In the genomic region with DNA sequence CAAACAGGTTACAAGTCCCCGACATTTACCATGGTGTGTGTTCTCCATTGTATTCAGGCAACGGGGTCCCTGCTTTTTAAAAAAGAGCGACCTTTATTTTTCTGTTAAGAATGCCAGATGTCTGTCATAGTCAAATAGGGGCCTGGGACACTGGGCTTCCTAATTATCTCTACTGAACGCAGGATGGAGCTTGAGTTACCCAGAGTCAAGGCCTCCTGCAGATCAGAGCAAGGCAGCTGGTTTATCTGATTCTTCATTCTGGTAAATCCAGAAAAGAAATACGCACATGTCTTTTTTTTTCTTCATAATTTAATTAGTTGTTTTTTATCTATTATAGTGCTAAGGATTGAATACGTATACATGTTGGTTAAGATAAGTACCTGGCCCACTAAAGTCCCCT, we compare ENCODE assay signal across 12 mouse cellular contexts. TPM values are rescaled to one million over a fixed set of nuclear protein-coding genes. Genes with fewer than 3 reads are reported as not detected.
DNase-seq lines count a peak whose midpoint lies in the region; ATAC-seq lines count a peak whose summit lies in the region.
"Had no signal": no experiment of that assay in that cellular context is flagged by ENCODE, and none has a peak within 500 bp of the region (broad histone marks: within the 10 kb centered on the region; RNA-seq: fewer than 3 reads in every experiment).

No protein-coding gene starts in this region.

- peak overlapping the region; percentile 8; the same call in 1 of the 2 replicates for H3K9ac ChIP-seq in heart, embryonic 16.5 days (ENCODE audit: low read length)
- H3K9ac ChIP-seq in forebrain, embryonic 16.5 days (replicated peaks; ENCODE audit: low read depth, low read length) = no peak overlapping the region
- no peak overlapping the region for H3K9ac ChIP-seq in liver, embryonic 16.5 days (ENCODE audit: low read depth, low read length)
- no peak overlapping the region for H3K9ac ChIP-seq in neural tube, embryonic 15.5 days (replicated peaks)
- H3K9ac ChIP-seq: kidney, embryonic 15.5 days; stomach, embryonic 15.5 days had no signal

- no peak for DNase-seq in heart, adult 9 months (ENCODE audit: low spot score in 2 of 2)
- DNase-seq in thymus, postnatal 0 days (ENCODE audit: low spot score) = no peak
- no peak for DNase-seq in cerebellum, adult 11-12 months
- DNase-seq in embryo, embryonic 10.5 days (ENCODE audit: low spot score) = no peak
- DNase-seq: right cerebral cortex, postnatal 14 days had no signal

- H3K4me1 ChIP-seq in heart, embryonic 16.5 days (ENCODE audit: control insufficient read depth, insufficient read depth, low read length) = peaks cover 28% of the 10 kb centered on the region
- H3K4me1 ChIP-seq in forebrain, embryonic 16.5 days (replicated peaks; ENCODE audit: control insufficient read depth, insufficient read depth, low read length) = peaks cover 15% of the 10 kb centered on the region
- H3K4me1 ChIP-seq in liver, embryonic 16.5 days (ENCODE audit: control insufficient read depth, low read depth, low read length) = peaks cover 15% of the 10 kb centered on the region
- H3K4me1 ChIP-seq in neural tube, embryonic 15.5 days = peaks cover 15% of the 10 kb centered on the region

- H3K4me2 ChIP-seq in heart, embryonic 16.5 days (ENCODE audit: low read depth, low read length) = peak overlapping the region; percentile 53
- H3K4me2 ChIP-seq in forebrain, embryonic 16.5 days (ENCODE audit: low read length) = no peak overlapping the region
- no peak overlapping the region for H3K4me2 ChIP-seq in liver, embryonic 16.5 days (ENCODE audit: low read depth, low read length)
- no peak overlapping the region for H3K4me2 ChIP-seq in neural tube, embryonic 15.5 days
- H3K4me2 ChIP-seq: stomach, embryonic 15.5 days had no signal

- 0 out of 2 replicates have a peak, but pooled peaks cover 2% of the 10 kb centered on the region for H3K9me3 ChIP-seq in heart, embryonic 16.5 days (replicated peaks; ENCODE audit: control insufficient read depth, low read length)
- H3K9me3 ChIP-seq in forebrain, embryonic 16.5 days (ENCODE audit: control insufficient read depth, low read length) = no peaks in the 10 kb centered on the region
- H3K9me3 ChIP-seq in liver, embryonic 16.5 days (replicated peaks; ENCODE audit: control insufficient read depth, low read length) = no peaks in the 10 kb centered on the region
- H3K9me3 ChIP-seq in neural tube, embryonic 15.5 days (replicated peaks) = no peaks in the 10 kb centered on the region
- H3K9me3 ChIP-seq: kidney, embryonic 15.5 days; stomach, embryonic 15.5 days had no signal

- peak overlapping the region; percentile 87 for H3K27ac ChIP-seq in heart, embryonic 16.5 days (ENCODE audit: low read length)
- peak overlapping the region; percentile 49; the same call in 1 of the 2 replicates for H3K27ac ChIP-seq in forebrain, embryonic 16.5 days (ENCODE audit: low read length)
- peak overlapping the region; percentile 52; the same call in 1 of the 2 replicates for H3K27ac ChIP-seq in liver, embryonic 16.5 days (ENCODE audit: low read length)
- H3K27ac ChIP-seq in neural tube, embryonic 15.5 days (replicated peaks) = peak overlapping the region; percentile 83
- H3K27ac ChIP-seq: stomach, embryonic 15.5 days had no signal

- H3K36me3 ChIP-seq in heart, embryonic 16.5 days (ENCODE audit: control insufficient read depth, insufficient read depth) = no peaks in the 10 kb centered on the region
- H3K36me3 ChIP-seq in forebrain, embryonic 16.5 days (ENCODE audit: control insufficient read depth, insufficient read depth) = no peaks in the 10 kb centered on the region
- no peaks in the 10 kb centered on the region for H3K36me3 ChIP-seq in liver, embryonic 16.5 days (ENCODE audit: control insufficient read depth, insufficient read depth)
- H3K36me3 ChIP-seq in neural tube, embryonic 15.5 days = no peaks in the 10 kb centered on the region
- H3K36me3 ChIP-seq: kidney, embryonic 15.5 days; stomach, embryonic 15.5 days had no signal

- peak overlapping the region; percentile 12; the same call in 1 of the 2 replicates for H3K4me3 ChIP-seq in heart, embryonic 16.5 days (ENCODE audit: low read length)
- H3K4me3 ChIP-seq in forebrain, embryonic 16.5 days (replicated peaks; ENCODE audit: low read length) = no peak overlapping the region
- no peak overlapping the region for H3K4me3 ChIP-seq in liver, embryonic 16.5 days (ENCODE audit: low read depth, low read length)
- no peak overlapping the region for H3K4me3 ChIP-seq in neural tube, embryonic 15.5 days (replicated peaks)
- H3K4me3 ChIP-seq: kidney, embryonic 15.5 days; stomach, embryonic 15.5 days had no signal

- H3K27me3 ChIP-seq in heart, embryonic 16.5 days (ENCODE audit: control insufficient read depth, insufficient read depth, low read length) = no peaks in the 10 kb centered on the region
- H3K27me3 ChIP-seq in forebrain, embryonic 16.5 days (replicated peaks; ENCODE audit: control insufficient read depth, insufficient read depth, low read length) = no peaks in the 10 kb centered on the region
- no peaks in the 10 kb centered on the region for H3K27me3 ChIP-seq in liver, embryonic 16.5 days (ENCODE audit: control insufficient read depth, insufficient read depth, low read depth, low read length)
- no peaks in the 10 kb centered on the region for H3K27me3 ChIP-seq in neural tube, embryonic 15.5 days (replicated peaks)
- H3K27me3 ChIP-seq: kidney, embryonic 15.5 days; stomach, embryonic 15.5 days had no signal

- WGBS in heart, embryonic 16.5 days = 45% methylated on average over 6 of the region's 6 CpGs
- WGBS in forebrain, embryonic 16.5 days = 21% methylated on average over 6 of the region's 6 CpGs
- WGBS in liver, embryonic 16.5 days (ENCODE audit: insufficient replicate concordance) = 31% methylated on average over 6 of the region's 6 CpGs
- 48% methylated on average over 6 of the region's 6 CpGs for WGBS in neural tube, embryonic 15.5 days

- no peak for ATAC-seq in heart, embryonic 16.5 days (replicated peaks; ENCODE audit: extremely low read depth, insufficient read depth, low FRiP score)
- no peak for ATAC-seq in forebrain, embryonic 16.5 days
- ATAC-seq in liver, embryonic 16.5 days (ENCODE audit: low read depth) = peak; percentile 66; the same call in 1 of the 2 replicates
- no peak for ATAC-seq in neural tube, embryonic 15.5 days (ENCODE audit: low FRiP score)

RNA-seq across cellular contexts. Expression of a gene that starts 52.6 kb away (rescaled TPM):
- not detected in 2 replicates for polyA plus RNA-seq in heart, embryonic 16.5 days (2015; fragmentation: Nextera tagmentation; extraction: Ambion mirVana)
- polyA plus RNA-seq in forebrain, embryonic 16.5 days (2015; fragmentation: Nextera tagmentation; extraction: Ambion mirVana) = not detected in 2 replicates
- not detected in 2 replicates for polyA plus RNA-seq in liver, embryonic 16.5 days (2015; fragmentation: Nextera tagmentation; extraction: Ambion mirVana)
- polyA plus RNA-seq in neural tube, embryonic 15.5 days (2015; fragmentation: Nextera tagmentation; extraction: Ambion mirVana) = not detected in 2 replicates
- 0.53 TPM in 1 of 2 replicates, not detected in the other for polyA plus RNA-seq in thymus, postnatal 0 days (2015; fragmentation: Nextera tagmentation; extraction: Ambion mirVana)
- polyA plus RNA-seq: kidney, embryonic 15.5 days; lung, embryonic 16.5 days; stomach, embryonic 15.5 days had no signal
